Mouse (Mus musculus) heart, adult 8-10 months (tissue): ENCODE measurements at regions not wholly inside any gene's neighbourhood (a gene's known extent, or its start where the extent isn't known, plus 50 kb on each side); places are given as distances from the start of the nearest gene placed in this dataset.

ENCODE experiments used
- DNase-seq: peaks from one replicate; pipeline ENCODE4 v3.0.0; 2022; ENCODE audit warnings: low spot score

- no peak for DNase-seq
Measured at GRCm38 (mm10) chr11:50547776-50548175, 54.1 kb upstream of the Adamts2 start.

DNA sequence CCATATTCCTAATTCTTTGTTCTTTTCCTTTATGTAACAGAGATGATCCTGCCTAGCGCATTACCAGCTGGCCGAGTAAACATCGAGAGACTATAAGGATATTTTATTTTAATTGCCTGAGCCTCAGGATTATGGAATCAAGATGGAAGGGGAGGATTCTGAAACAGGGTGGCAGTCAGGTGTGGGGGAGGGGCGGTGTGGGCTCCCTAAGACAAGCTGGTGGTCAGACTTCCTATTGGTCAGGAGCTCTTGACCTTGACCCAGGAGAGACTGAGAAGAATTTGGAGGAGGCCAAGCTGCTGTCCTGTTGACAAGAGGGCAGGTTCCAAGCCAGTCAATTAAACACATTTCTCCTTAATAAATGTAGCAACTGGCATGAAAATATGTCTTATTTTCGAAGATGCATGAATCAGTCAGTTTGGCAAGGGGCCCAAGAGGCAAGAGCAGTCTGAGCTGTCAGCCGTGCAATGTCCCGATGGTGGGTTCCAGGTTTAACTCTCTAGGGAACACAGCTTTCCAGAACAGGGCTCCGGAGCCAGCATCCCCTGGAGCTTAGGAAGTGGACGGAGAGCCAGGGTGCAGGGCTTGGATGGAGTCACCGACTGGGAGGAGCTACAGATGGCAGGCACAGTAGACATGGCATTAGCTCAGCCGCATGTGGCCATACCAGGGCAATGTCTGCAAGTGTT, 55.3 kb upstream of the Adamts2 start:
- DNase-seq = peak; percentile 12

- DNase-seq = no peak
Measured at GRCm38 (mm10) chr11:50545421-50545820, 56.5 kb upstream of the Adamts2 start.

DNA sequence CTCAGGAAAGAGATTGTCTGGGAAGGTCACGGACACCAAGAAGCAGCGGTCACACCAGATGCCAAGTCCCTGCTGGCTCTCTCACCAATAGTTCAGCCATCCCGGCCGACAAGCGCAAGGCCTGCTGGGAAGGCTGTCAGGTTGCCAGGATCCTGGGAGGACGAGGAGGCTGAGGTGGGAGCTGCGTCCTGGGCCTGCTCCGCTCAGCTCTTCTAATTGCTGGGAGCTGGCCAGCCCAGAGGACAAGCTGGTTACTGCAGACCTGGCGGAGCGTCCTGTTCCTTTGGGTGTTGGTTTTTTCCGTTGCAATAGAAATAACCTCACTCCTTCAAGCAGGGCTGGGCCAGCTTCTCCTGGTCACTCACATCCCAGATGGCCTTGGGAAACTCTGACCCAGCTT, 61.7 kb upstream of the Adamts2 start:
- DNase-seq = peak; percentile 47

DNA sequence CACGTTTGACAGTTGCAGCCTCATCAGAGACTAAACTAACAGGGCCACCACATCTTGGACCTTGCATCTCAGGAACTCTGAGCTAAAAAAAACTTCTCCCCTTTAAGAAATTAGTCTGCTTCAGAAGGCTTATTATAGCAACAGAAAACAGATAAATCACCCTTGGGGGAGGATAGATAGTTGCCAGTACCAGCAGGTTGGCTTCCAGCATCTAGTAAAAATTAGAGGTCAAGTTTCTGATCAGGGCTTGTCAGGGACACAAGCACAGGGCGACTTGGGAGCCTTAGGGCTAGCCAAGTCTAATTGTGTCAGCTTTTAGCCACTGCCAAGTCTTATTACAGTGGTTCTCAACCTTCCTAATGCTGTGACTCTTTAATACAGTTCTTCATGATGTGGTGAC, 67.6 kb upstream of the Adamts2 start:
- DNase-seq = no peak

GRCm38 (mm10) chr11:50527923-50528322, 74.0 kb upstream of the Adamts2 start:
- DNase-seq = no peak

DNA sequence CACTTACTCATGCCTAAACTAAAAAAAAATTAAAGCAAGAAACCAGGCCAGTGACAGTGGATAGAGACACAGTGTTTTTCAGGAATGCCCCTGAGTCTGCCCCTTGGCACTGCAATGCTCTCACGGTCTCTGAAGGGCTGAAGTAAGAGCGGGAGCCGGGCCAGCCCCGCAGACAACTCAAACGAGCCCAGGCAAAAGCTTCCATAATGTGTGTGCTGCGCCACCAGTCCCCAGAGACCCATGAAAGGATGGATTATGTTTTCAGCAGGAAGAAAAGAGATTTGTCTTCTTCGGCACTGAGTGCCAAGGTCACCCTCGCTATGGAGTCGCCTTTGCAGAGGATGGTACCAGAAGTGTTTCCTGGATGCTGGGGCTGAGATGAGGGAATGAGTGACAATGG, 81.7 kb upstream of the Adamts2 start:
- DNase-seq = no peak

GRCm38 (mm10) chr11:50507882-50508281, 77.0 kb upstream of the Rufy1 start:
- no peak for DNase-seq

GRCm38 (mm10) chr11:50507498-50507824, 76.5 kb upstream of the Rufy1 start:
- DNase-seq = no peak

DNA sequence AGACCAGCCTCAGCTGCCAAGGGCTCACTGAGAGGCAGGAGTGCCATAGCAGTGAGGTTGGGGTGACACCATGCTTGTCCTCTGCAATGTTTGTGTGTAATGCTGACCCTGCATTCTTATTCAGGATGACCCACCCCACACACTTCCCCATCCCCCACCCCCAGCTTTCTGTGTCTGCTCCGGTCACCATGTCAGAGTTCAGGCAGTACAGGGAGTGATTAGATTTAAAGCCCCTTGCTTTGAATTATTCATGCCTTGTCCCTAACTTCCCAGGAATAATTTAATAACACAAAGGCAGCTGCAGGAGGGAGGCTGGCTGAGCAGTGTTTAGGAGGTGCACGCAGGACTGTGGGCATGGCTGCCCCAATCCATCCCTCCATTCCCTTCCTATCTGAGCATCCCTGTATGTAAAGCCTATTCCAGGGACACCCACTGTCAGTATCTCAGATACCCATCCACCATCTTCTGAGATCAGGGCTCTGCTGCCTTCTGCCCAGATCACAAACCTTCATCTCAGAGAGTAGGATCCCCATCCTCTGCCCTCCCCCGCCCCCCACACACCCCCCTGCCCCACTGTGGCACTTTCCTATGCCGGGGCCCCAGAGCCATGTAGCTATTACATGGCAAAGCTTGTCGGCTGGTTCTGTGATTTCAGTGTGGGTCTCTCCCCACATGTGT, 76.0 kb upstream of the Rufy1 start:
- no peak for DNase-seq

DNA sequence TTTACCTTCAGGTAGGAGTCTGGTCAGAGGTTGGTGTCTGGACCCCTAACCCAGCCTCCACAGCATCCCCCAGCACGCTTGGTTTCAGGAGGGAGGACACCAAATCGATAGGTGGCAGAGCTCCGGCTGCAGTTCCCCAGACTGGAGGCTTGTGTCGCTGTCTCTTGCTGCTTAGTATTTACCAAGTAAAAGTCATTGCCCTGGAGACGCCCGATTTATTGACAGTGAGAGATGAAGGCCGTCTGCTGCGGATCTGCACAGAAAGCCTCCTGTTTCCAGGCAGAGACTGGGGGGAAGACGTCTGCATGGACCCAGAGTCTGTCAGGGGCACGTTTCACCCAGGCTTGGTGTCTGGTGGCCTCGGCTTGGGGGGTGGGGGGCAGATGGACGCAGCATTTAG, 70.4 kb upstream of the Rufy1 start:
- no peak for DNase-seq

GRCm38 (mm10) chr11:50493123-50493476, 62.2 kb upstream of the Rufy1 start:
- no peak for DNase-seq

DNA sequence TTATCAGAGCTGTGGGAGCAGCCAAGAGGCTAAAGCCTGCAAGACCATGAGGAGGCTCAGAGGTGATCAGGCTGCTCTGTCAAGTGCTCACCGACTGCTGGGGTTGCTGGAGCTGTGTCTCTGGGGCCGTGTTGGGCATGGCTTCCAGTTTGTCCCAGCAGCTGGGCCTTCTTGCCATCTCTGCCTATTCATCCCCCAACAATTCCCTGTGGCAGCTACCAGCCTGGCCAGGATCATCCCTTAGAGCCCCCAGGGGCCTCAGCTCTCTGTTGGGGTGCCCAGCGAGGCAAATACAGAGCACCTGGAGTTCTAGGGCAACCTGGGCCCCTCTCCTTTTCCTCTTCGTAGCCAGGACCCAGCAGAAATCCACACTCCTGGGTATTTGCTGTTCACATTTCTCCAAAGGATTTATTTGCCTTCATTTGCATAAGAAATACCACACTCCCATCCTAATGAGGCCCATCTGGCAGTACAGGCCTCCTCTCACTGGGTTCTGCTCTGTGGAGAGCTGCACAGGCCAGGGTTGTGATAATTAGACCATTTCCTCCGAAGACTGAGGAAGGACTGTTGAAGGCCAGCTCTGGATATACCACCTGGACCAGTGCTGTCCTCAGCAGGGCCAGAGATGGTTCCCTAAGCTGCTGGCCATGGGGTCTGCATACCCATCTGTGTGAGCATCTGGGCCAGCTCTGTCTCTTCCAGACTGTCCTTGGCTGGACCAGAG, 61.6 kb upstream of the Rufy1 start:
- DNase-seq = no peak

DNA sequence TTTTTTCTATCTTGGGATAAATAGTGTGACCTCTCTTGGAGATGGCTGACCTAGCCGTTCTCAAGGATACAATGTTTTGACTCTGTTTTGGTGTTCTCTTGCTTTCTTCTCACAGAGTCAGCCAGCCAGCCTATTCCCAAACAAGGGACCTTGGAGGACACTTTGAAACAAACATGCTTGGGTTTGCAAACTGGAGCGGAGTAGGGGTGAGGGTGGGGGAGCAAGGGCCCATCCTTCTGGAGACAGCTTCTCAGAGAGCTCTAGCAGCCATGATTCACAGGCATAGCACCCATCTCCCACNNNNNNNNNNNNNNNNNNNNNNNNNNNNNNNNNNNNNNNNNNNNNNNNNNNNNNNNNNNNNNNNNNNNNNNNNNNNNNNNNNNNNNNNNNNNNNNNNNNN, 52.9 kb upstream of the Rufy1 start:
- no peak for DNase-seq

- DNase-seq = no peak
Measured at GRCm38 (mm10) chr11:50483116-50483515, 52.2 kb upstream of the Rufy1 start.

DNA sequence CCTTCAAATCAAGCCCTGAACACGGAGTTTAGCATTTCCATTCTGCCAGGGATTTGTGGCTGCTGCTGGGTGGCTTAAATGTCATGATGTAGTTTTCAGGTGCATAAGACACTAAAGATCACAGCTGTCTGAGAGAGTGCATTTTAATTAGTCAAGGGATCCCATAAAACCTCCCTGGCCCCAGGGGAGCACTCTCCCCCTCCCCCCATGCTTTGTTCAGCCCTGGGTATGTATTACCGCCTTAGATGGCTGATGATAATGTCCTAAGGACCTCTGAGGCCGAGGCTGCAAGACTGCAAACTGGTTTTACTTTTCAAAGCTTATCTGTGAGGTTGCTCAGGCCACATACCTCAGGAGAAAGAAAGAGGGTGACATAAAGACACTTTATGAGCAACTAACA, 51.7 kb upstream of the Rufy1 start:
- DNase-seq = no peak
